Mouse (Mus musculus) liver, embryonic 16.5 days (tissue): ENCODE data around the gene Zmat5. TPM values are rescaled to one million over a fixed set of nuclear protein-coding genes. Genes with fewer than 3 reads are reported as not detected.

Experiments
- ATAC-seq: fragments of 200-750 bp; cut with Nextera tagmentation; 2 replicates; pipeline ENCODE4 v1.8.0; 2017; ENCODE audit warnings: low read depth, mild to moderate bottlenecking, moderate number of reproducible peaks, moderate library complexity
- H3K27ac ChIP-seq: fragments of 300-500 bp; sonication (generic); 2 replicates; pipeline ENCODE4 v1.5.1; 2014; ENCODE audit warnings: mild to moderate bottlenecking, low read length
- H3K27me3 ChIP-seq: fragments of 300-500 bp; sonication (generic); 2 replicates; pipeline ENCODE4 v1.6.1; 2014; ENCODE audit warnings: low read depth, low read length, mixed read lengths; ENCODE audit not compliant: control insufficient read depth, insufficient read depth
- H3K36me3 ChIP-seq: fragments of 300-500 bp; sonication (generic); 2 replicates; pipeline ENCODE4 v1.6.1; 2014; ENCODE audit warnings: mild to moderate bottlenecking; ENCODE audit not compliant: control insufficient read depth, insufficient read depth
- H3K4me1 ChIP-seq: fragments of 300-500 bp; sonication (generic); 2 replicates; pipeline ENCODE4 v1.6.1; 2014; ENCODE audit warnings: low read depth, low read length, mixed read lengths; ENCODE audit not compliant: control insufficient read depth
- H3K4me2 ChIP-seq: fragments of 300-500 bp; sonication (generic); 2 replicates; pipeline ENCODE4 v1.6.1; 2014; ENCODE audit warnings: low read depth, low read length, mixed read lengths
- H3K4me3 ChIP-seq: fragments of 300-500 bp; sonication (generic); 2 replicates; pipeline ENCODE4 v1.5.1; 2014; ENCODE audit warnings: low read depth, mild to moderate bottlenecking, low read length
- H3K9ac ChIP-seq: fragments of 300-500 bp; sonication (generic); 2 replicates; pipeline ENCODE4 v1.6.1; 2014; ENCODE audit warnings: low read depth, low read length
- H3K9me3 ChIP-seq: fragments of 300-500 bp; sonication (generic); replicated peaks from 2 replicates; pipeline ENCODE4 v1.6.1; 2016; ENCODE audit warnings: low read length; ENCODE audit not compliant: control insufficient read depth
- WGBS: fragments of 180-500 bp; shearing (Covaris S2); extraction: QIAGEN DNeasy Blood & Tissue Kit; methylation state at CpG from one replicate; pipeline ENCODE4 v1.1.7; 2014; ENCODE audit not compliant: insufficient replicate concordance; 5-methylcytosine and 5-hydroxymethylcytosine counted together
- polyA plus RNA-seq: library from polyadenylated mRNA; unstranded; fragments of >200 nt; fragmentation: Nextera tagmentation; extraction: Ambion mirVana; gene quantifications from 2 replicates; pipeline ENCODE4 v1.2.1, GENCODE M21; 2015

Zmat5 gene
- polyA plus RNA-seq, 1 experiment from 2014 or later: 21.7 TPM

GRCm38 (mm10) chr11:4720393-4720792, 15.9 kb downstream of the Zmat5 start:
- Histone ChIP-seq H3K4me1 (no peaks in the 10 kb centered on the region), H3K9ac (no peak overlapping the region), H3K4me2 (no peak overlapping the region), H3K4me3 (no peak overlapping the region), H3K27me3 (no peaks in the 10 kb centered on the region), H3K36me3 (no peaks in the 10 kb centered on the region), H3K9me3 (no peaks in the 10 kb centered on the region), H3K27ac (no peak overlapping the region)
- no peak for ATAC-seq
- WGBS: 70% methylated on average over 11 of the region's 11 CpGs

GRCm38 (mm10) chr11:4720900-4721580, 16.6 kb downstream of the Zmat5 start:
- H3K9ac ChIP-seq: no peak overlapping the region
- H3K9me3 ChIP-seq: no peaks in the 10 kb centered on the region
- no peak overlapping the region for H3K4me2 ChIP-seq
- H3K27ac ChIP-seq: no peak overlapping the region
- no peak overlapping the region for H3K4me3 ChIP-seq
- no peaks in the 10 kb centered on the region for H3K27me3 ChIP-seq
- WGBS: 65% methylated on average over 7 of the region's 7 CpGs
- H3K36me3 ChIP-seq: no peaks in the 10 kb centered on the region
- ATAC-seq: no peak
- no peaks in the 10 kb centered on the region for H3K4me1 ChIP-seq

- H3K4me1 ChIP-seq: no peaks in the 10 kb centered on the region
- H3K9me3 ChIP-seq: no peaks in the 10 kb centered on the region
- 81% methylated on average over 8 of the region's 8 CpGs for WGBS
- no peak overlapping the region for H3K4me2 ChIP-seq
- no peaks in the 10 kb centered on the region for H3K27me3 ChIP-seq
- no peak for ATAC-seq
- no peak overlapping the region for H3K9ac ChIP-seq
- H3K36me3 ChIP-seq: no peaks in the 10 kb centered on the region
- no peak overlapping the region for H3K27ac ChIP-seq
- H3K4me3 ChIP-seq: no peak overlapping the region
Observed at GRCm38 (mm10) chr11:4721728-4722127, 17.2 kb downstream of the Zmat5 start.

GRCm38 (mm10) chr11:4729603-4730002, 25.1 kb downstream of the Zmat5 start:
- H3K27me3 ChIP-seq: no peaks in the 10 kb centered on the region
- no peak overlapping the region for H3K9ac ChIP-seq
- H3K4me3 ChIP-seq: no peak overlapping the region
- no peak overlapping the region for H3K4me2 ChIP-seq
- no peaks in the 10 kb centered on the region; the same call in 1 of the 2 replicates for H3K4me1 ChIP-seq
- H3K36me3 ChIP-seq: no peaks in the 10 kb centered on the region
- no peaks in the 10 kb centered on the region for H3K9me3 ChIP-seq
- no peak overlapping the region for H3K27ac ChIP-seq
- 32% methylated on average over 12 of the region's 12 CpGs for WGBS
- ATAC-seq: no peak

- Histone ChIP-seq H3K36me3 (no peaks in the 10 kb centered on the region), H3K4me1 (no peaks in the 10 kb centered on the region; the same call in 1 of the 2 replicates), H3K9me3 (no peaks in the 10 kb centered on the region), H3K9ac (no peak overlapping the region), H3K4me3 (no peak overlapping the region), H3K27ac (no peak overlapping the region), H3K27me3 (no peaks in the 10 kb centered on the region), H3K4me2 (no peak overlapping the region)
- ATAC-seq: no peak
- 63% methylated on average over 6 of the region's 6 CpGs for WGBS
Observed at GRCm38 (mm10) chr11:4730096-4730495, 25.6 kb downstream of the Zmat5 start.

GRCm38 (mm10) chr11:4730913-4731312, 26.4 kb downstream of the Zmat5 start:
- H3K9me3 ChIP-seq: no peaks in the 10 kb centered on the region
- H3K9ac ChIP-seq: no peak overlapping the region
- H3K27ac ChIP-seq: no peak overlapping the region
- no peak overlapping the region for H3K4me3 ChIP-seq
- no peaks in the 10 kb centered on the region for H3K27me3 ChIP-seq
- H3K36me3 ChIP-seq: no peaks in the 10 kb centered on the region
- no peak for ATAC-seq
- no peak overlapping the region for H3K4me2 ChIP-seq
- H3K4me1 ChIP-seq: no peaks in the 10 kb centered on the region; the same call in 1 of the 2 replicates
- WGBS: 77% methylated on average over 5 of the region's 5 CpGs

- 73% methylated on average over 7 of the region's 7 CpGs for WGBS
- no peak overlapping the region for H3K4me3 ChIP-seq
- H3K27ac ChIP-seq: no peak overlapping the region
- no peak overlapping the region for H3K9ac ChIP-seq
- ATAC-seq: no peak
- no peaks in the 10 kb centered on the region for H3K9me3 ChIP-seq
- no peaks in the 10 kb centered on the region for H3K36me3 ChIP-seq
- H3K27me3 ChIP-seq: no peaks in the 10 kb centered on the region
- H3K4me1 ChIP-seq: no peaks in the 10 kb centered on the region; the same call in 1 of the 2 replicates
- H3K4me2 ChIP-seq: no peak overlapping the region
Observed at GRCm38 (mm10) chr11:4731781-4732180, 27.3 kb downstream of the Zmat5 start.

- no peaks in the 10 kb centered on the region; the same call in 1 of the 2 replicates for H3K4me1 ChIP-seq
- no peak for ATAC-seq
- H3K27me3 ChIP-seq: no peaks in the 10 kb centered on the region
- H3K4me3 ChIP-seq: no peak overlapping the region
- H3K9me3 ChIP-seq: no peaks in the 10 kb centered on the region
- no peak overlapping the region for H3K9ac ChIP-seq
- WGBS: 44% methylated on average over 12 of the region's 12 CpGs
- H3K4me2 ChIP-seq: no peak overlapping the region
- H3K27ac ChIP-seq: no peak overlapping the region
- no peaks in the 10 kb centered on the region for H3K36me3 ChIP-seq
Observed at GRCm38 (mm10) chr11:4734179-4734578, 29.7 kb downstream of the Zmat5 start.

- Histone ChIP-seq H3K9ac (no peak overlapping the region), H3K4me3 (no peak overlapping the region), H3K4me2 (no peak overlapping the region), H3K27me3 (no peaks in the 10 kb centered on the region), H3K36me3 (no peaks in the 10 kb centered on the region), H3K9me3 (no peaks in the 10 kb centered on the region), H3K4me1 (no peaks in the 10 kb centered on the region), H3K27ac (no peak overlapping the region)
- 70% methylated on average over 6 of the region's 6 CpGs for WGBS
- no peak for ATAC-seq
Observed at GRCm38 (mm10) chr11:4736355-4736754, 31.9 kb downstream of the Zmat5 start.
